In genomic region chr2:110005164-110005563, GRCm38 (mm10) we compare ENCODE assay signal across 17 mouse cellular contexts. TPM values are rescaled to one million over a fixed set of nuclear protein-coding genes. Genes with fewer than 3 reads are reported as not detected.
DNase-seq lines count a peak whose midpoint lies in the region; ATAC-seq lines count a peak whose summit lies in the region.
"Had no signal": no experiment of that assay in that cellular context is flagged by ENCODE, and none has a peak within 500 bp of the region (broad histone marks: within the 10 kb centered on the region; RNA-seq: fewer than 3 reads in every experiment).

No protein-coding gene starts in this region.

- H3K9ac ChIP-seq in hindbrain, embryonic 16.5 days (ENCODE audit: low read depth, low read length): no peak overlapping the region
- H3K9ac ChIP-seq in hindbrain, embryonic 12.5 days: no peak overlapping the region
- H3K9ac ChIP-seq: lung, embryonic 15.5 days; midbrain, embryonic 12.5 days; neural tube, embryonic 13.5 days had no signal

- peaks cover 7% of the 10 kb centered on the region; the same call in 1 of the 2 replicates for H3K36me3 ChIP-seq in hindbrain, embryonic 16.5 days (ENCODE audit: control insufficient read depth, insufficient read depth, low read length)
- H3K36me3 ChIP-seq in hindbrain, embryonic 12.5 days: peaks cover 25% of the 10 kb centered on the region
- H3K36me3 ChIP-seq: lung, embryonic 15.5 days had no signal

- no peaks in the 10 kb centered on the region for H3K4me1 ChIP-seq in hindbrain, embryonic 16.5 days (ENCODE audit: control insufficient read depth, insufficient read depth, low read depth, low read length)
- H3K4me1 ChIP-seq in hindbrain, embryonic 12.5 days: no peaks in the 10 kb centered on the region
- H3K4me1 ChIP-seq: lung, embryonic 15.5 days; midbrain, embryonic 12.5 days; neural tube, embryonic 13.5 days had no signal

- peak; percentile 65 for ATAC-seq in hindbrain, embryonic 16.5 days
- ATAC-seq in hindbrain, embryonic 12.5 days (ENCODE audit: low FRiP score): no peak
- ATAC-seq: Patski had no signal

- peak; percentile 46 for DNase-seq in adipocyte (ENCODE audit: low spot score)
- peak; percentile 50 to 80 for DNase-seq in cerebellum, postnatal 10 days
- peak; percentile 22 to 64 for DNase-seq in layer of hippocampus, postnatal 14 days (ENCODE audit: low spot score in 2 of 2)
- DNase-seq in adrenal gland, adult 8-10 months: no peak
- DNase-seq in urinary bladder, postnatal 36 days (ENCODE audit: low spot score in 2 of 2): no peak
- DNase-seq in kidney, postnatal 36 days: no peak
- DNase-seq: adrenal gland, postnatal 10 days; heart, adult 2 months; heart, postnatal 14 days; retina, postnatal 1 day; thymus, postnatal 25 days had no signal

- H3K4me3 ChIP-seq in hindbrain, embryonic 16.5 days (ENCODE audit: low read length): no peak overlapping the region
- H3K4me3 ChIP-seq in hindbrain, embryonic 12.5 days: no peak overlapping the region
- H3K4me3 ChIP-seq: heart, adult 2 months; lung, embryonic 15.5 days; midbrain, embryonic 12.5 days; neural tube, embryonic 13.5 days had no signal

- H3K27ac ChIP-seq in hindbrain, embryonic 16.5 days (ENCODE audit: low read depth, low read length): no peak overlapping the region
- H3K27ac ChIP-seq in hindbrain, embryonic 12.5 days: no peak overlapping the region
- H3K27ac ChIP-seq: heart, adult 2 months; lung, embryonic 15.5 days; midbrain, embryonic 12.5 days; neural tube, embryonic 13.5 days had no signal

- H3K4me2 ChIP-seq in hindbrain, embryonic 16.5 days (ENCODE audit: low read length): no peak overlapping the region
- H3K4me2 ChIP-seq in hindbrain, embryonic 12.5 days (replicated peaks): no peak overlapping the region
- H3K4me2 ChIP-seq: lung, embryonic 15.5 days; midbrain, embryonic 12.5 days; neural tube, embryonic 13.5 days had no signal

- no peaks in the 10 kb centered on the region for H3K27me3 ChIP-seq in hindbrain, embryonic 16.5 days (replicated peaks; ENCODE audit: control insufficient read depth, insufficient read depth, low read length)
- no peaks in the 10 kb centered on the region for H3K27me3 ChIP-seq in hindbrain, embryonic 12.5 days
- H3K27me3 ChIP-seq: midbrain, embryonic 12.5 days; neural tube, embryonic 13.5 days; Patski had no signal

- no peaks in the 10 kb centered on the region for H3K9me3 ChIP-seq in hindbrain, embryonic 16.5 days (ENCODE audit: control insufficient read depth, low read length)
- no peaks in the 10 kb centered on the region for H3K9me3 ChIP-seq in hindbrain, embryonic 12.5 days (replicated peaks)
- H3K9me3 ChIP-seq: lung, embryonic 15.5 days; midbrain, embryonic 12.5 days; neural tube, embryonic 13.5 days had no signal

- 67% methylated on average over 3 of the region's 3 CpGs for WGBS in hindbrain, embryonic 16.5 days
- WGBS in hindbrain, embryonic 12.5 days: 89% methylated on average over 3 of the region's 3 CpGs

RNA-seq across cellular contexts. Expression of gene Ccdc34, which starts 12.5 kb away (rescaled TPM):
- 26.0 and 27.7 TPM in 2 replicates for polyA plus RNA-seq in hindbrain, embryonic 16.5 days (2015; fragmentation: Nextera tagmentation; extraction: Ambion mirVana)
- 47.5 and 51.8 TPM in 2 replicates for polyA plus RNA-seq in hindbrain, embryonic 12.5 days (2016; fragmentation: Nextera tagmentation; extraction: Ambion mirVana)
- 10 to 100 TPM; 22.4 to 24.7 TPM for total RNA-seq in layer of hippocampus, postnatal 14 days (2021)
- total RNA-seq in adrenal gland, adult 8-10 months (2022): 10 to 100 TPM in 2 of 4 experiments, 1 to 10 TPM in 2; 5.1 to 10.5 (median 8.9) TPM

Comparison
In these comparisons a context has a peak if more than half of its experiments do, and no peak if none do; other contexts are left out.
1. DNase-seq: peak in adipocyte (single experiment), cerebellum, postnatal 10 days (2 of 2) and layer of hippocampus, postnatal 14 days (2 of 2); none in adrenal gland, adult 8-10 months (single experiment), urinary bladder, postnatal 36 days (0 of 2) and kidney, postnatal 36 days (0 of 2).